Mouse (Mus musculus) MN1 (cell line): ENCODE measurements around the gene Capn15.
A peak's percentile ranks its signal among the peaks of the same experiment; 100 is the strongest.

Experiments used
- DNase-seq: peaks from one replicate; pipeline ENCODE4 v3.0.0-alpha.2; 2016; ENCODE audit warnings: low spot score

Gene Capn15

DNA sequence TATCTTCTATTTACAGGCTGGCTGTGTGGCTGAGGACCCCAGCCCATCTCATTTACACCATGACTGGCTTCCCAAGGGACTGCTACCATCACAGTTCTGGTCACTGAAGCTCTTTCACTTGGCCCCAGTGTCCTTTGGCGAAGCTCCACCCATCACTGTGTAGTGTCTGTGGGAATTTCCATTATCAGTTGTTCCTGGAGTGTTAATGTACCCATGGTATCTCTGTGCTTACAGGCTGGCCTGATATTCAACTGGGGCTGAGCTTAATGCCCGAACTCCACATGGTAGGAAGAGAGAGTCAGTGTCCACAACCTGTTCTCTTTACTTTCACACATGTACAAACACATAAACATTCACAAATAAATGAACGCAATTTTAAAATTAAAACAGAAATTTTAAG is 7.9 kb upstream of the Capn15 start:
- DNase-seq, result no peak

DNA sequence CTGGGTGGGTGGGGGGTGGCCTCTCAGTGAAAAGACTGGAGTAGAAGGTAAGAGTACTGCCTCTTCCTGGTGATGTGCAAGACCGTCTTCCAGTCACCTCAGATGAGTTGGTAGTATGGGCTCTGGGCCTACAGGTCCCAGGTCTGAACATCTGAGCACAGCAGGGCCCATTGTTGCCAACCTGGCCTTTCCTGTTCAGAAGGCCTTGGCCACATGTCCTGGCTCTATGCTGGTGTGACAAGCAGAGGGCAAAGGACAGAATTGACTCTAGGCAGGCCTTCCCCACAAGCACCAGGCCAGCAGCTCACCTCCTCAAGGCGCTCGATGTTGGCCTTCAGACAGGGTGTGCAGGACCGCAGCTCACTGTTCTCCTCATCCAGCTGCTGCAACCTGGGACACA is 6.7 kb upstream of the Capn15 start:
- no peak for DNase-seq

DNA sequence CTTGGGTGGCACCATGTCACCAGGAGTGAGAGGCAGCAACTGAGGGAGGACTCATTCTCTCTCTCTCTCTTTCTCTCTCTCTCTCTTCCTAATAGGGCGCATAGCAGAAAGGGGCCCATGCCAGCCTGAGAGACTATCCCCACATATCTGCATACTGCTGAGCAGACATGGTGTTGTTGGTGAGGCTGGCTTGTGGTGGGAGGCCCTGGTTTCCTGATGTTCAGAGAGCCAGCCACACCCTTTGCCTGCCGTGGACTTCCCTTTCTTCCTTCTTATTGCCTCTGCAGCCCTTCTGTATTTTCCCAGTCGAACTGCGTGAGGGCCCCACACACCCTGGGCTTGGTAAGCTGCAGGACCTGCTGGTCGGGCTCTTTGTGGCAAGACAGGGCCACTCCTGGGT is 4.7 kb upstream of the Capn15 start:
- no peak for DNase-seq

DNA sequence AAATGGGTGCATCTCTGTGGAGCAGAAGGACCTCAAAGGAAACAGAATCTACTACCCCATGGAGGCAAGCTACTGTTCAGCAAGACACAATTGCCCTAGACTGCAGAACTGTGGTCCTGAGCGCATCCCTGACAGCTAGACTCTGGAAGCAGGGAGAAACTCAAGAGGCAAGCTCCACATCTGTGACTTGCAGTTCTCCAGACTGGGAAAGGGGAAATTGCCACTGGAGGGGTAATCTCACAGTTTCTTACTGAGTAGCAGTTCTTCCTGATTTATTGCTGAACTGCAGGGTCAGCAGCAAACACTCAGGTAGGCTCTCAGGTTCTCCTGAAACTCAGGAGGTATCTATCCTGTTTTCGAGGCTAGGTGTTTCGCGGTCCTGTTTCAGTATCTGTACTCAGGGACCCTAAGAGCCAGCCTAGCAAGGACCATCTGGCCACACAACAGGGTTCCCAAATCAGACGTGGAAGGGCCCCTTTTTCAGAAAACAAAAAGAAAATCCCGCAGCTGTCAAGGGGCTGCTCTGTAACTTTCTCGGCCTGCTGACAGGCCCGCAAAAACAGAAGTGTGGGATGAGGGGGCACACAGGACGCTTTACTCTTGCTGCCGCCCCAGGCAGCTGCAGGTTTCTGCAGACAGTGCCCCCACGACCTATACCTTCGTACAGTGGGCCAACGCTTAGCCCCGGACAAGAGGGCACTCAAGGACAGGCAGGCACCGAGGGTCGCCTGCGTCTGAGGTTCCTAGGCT is 865 bp downstream of the Capn15 start:
- DNase-seq, result peak; percentile 10

DNA sequence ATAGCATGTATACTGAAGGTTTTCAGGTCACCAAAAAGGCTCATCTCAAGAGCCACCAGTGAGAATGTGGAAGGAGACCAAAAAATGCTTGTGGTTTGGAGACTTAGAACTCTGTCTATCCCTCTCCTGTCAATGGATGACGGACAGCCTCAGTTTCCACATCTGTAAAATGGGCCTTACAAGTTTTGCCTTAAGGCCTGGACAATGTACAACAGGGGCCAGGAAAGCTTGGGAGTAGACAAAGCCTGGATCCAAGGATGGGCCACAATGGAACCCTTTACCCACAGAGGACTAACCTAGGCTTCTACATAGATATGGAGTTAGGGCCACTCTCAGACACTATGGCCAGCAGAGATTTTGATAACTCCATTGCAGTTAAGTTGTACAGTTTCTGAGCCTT is 1.5 kb downstream of the Capn15 start:
- no peak for DNase-seq

DNA sequence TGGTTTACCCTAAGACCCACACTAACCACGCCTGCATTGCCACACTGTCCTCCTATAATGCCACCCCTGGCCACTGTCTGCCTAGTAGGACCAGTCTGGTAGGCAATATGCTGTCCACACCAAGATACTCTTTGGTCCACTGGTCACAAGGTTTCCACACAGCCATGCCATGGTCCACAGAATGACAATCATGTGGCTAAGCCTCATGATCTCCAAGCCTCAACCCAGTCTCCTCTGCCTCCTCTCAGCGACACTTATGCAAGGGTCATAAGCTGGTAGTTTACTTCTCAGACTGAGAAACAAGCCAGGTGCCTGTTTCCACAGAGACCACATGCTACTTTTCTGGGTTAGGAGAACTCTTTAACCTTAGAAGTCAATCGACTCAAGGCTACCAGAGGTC is 2.7 kb downstream of the Capn15 start:
- no peak for DNase-seq

DNA sequence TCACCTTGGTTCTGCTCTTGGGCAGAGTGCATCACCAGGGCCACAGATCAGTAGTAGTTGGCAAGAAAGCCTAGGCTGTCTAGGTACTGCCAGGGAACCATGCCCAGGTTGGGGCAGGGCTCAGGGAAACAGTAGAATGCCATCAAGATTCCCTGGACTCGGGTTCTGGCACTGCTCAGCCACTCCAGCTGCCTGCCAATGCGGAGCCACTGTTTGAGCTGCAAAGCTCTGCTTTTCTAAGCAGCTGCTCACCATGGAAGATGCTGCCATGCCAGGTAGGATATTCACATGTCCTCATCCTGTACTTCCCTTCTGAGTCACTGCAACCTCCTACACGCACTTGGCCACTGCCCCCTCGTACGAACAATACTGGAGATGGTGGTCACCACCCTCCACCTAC is 4.7 kb downstream of the Capn15 start:
- no peak for DNase-seq

DNA sequence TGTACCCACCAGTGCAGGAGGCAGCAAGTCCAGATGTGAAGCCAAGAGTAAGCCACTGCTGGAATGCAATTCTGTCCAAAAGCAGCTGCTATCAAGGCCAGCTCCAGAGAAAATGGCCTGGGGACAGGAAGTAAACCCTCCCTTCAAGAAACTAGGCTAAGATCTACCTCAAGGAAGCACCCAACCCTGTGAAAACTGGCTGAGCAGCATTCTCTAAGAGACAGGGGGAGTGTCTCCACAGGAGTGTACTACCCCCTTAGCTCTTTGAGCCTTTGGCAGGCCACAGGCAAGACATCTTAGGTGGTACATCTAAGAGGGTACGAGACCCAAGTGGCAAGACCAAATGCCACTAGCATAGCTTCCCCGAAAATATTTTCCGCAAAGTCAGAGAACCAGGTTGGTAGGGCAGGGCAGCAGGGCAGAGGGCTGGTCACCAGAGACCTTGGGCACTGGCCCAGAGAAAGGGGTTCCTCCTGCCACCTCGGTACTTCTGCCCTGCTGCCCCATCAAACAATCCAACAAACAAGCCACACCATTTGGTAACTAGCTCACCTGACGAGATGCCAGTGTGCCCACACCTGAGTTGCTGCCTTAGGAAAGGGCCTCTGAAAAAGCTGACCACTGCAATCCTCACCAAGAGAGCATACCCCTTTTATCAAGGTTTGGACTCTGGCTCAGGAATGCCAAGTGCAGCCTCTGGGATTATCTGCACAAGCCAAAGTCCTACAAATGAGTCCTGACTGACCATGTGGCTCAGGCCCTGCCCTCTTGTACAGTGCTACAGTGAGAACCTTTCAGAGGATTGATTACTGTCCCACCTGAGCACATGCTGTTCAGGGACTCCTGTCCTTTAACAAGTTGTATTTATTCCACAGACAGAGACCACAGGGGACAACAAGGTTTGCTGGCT is 5.5 kb downstream of the Capn15 start:
- no peak for DNase-seq

DNA sequence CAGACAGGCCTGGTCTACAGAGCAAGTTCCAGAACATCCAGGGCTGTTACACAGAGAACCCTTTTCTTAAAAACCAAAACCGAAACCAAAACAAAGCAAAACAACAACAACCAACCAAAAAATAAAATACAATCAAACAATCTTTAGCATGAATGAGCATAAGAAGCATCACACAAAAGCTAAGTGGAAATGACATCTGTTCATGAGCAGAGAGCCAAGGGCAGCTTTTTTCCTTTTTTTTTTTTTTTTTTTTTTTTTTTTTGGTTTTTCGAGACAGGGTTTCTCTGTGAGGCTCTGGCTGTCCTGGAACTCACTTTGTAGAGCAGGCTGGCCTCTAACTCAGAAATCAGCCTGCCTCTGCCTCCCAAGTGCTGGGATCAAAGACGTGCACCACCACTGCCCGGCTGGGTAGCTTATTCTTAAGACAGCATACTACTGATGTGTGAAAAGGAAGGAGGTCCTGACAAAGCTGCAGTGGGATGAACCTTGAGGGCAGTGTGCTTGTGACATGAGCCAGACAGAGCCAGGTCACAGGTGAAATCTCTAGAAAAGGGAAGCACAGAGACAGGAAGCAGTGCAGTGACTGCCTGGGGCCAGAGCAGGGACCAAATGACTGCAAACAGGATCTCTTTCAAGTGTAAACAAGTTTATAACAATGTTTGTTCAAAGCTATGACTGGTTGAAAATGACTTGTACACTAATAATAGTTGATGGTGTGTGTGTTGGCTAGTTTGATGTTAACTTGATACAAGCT is 14.5 kb downstream of the Capn15 start:
- DNase-seq, result no peak

DNA sequence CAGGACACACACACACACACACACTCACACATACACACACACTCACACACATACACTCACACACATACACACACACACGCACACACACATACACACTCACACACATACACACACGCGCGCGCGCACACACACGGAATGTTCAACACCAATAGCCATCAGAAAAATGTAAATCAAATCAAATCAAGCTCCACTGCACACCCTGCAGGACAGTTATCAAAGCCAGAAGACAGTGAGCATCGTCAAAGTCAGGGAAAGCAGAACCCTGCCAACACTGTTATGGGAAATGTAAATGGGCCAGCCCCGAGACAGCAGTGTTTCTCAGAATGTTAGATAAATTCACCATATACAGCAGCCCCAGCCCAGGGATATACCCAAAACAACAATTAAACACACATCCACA is 15.1 kb downstream of the Capn15 start:
- peak; percentile 48 for DNase-seq

DNA sequence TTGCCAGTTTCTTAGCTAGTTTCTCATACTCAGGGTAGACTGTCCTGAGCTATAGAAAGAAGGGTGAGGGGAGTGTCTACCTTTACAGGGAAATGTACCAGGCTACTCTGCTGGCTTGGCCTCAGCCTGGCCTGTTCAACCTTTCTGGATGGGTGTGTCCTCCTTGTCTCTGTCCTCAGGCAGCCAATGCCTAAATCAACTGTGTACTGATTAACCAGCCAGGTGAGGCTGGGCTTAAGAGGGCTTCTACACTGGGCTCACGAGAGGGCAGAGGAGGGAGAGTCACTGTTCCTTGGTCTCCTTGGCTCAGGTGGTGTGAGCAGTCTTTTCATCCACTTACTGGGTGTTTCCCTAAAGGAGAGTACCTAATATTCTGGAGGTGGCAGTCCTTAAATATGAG is 17.4 kb downstream of the Capn15 start:
- no peak for DNase-seq

DNA sequence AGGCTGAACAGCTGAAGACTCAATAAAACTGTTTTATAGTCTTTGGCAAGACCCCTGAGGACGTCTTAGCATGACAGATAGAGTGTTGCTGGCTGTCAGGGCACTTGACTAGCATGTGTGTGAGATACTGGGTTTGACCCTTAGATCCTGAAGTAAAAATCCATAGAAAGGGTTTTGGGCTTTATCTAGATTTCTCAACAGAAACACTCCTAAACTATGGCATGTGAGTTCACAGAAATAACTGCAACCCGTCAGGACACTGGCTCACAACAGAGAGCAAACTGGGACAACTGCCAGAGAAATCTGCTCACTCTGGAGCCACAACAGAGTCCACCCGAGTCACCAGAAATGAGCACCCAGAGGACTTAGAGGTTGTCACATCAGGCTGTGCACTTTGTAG is 17.9 kb downstream of the Capn15 start:
- no peak for DNase-seq

DNA sequence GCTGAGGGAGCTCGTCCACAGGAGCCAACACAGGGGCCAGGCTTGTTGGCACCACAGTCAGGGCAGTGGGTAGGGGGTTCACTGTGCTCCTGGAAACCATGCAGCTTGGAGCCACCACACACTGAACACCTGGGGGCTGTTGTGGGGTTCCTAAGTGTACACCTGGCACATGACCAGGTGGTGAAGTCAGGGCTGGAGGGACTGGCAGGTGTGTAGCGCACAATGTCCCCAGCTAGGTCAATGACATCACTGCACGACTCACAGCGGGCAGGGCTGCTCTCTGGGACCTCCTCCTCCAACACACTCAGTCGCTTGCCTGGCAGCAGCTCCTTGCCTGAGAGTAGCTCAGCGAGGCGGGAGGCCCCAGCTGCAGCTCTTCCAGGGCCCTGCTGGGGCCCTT is 21.3 kb downstream of the Capn15 start:
- no peak for DNase-seq

DNA sequence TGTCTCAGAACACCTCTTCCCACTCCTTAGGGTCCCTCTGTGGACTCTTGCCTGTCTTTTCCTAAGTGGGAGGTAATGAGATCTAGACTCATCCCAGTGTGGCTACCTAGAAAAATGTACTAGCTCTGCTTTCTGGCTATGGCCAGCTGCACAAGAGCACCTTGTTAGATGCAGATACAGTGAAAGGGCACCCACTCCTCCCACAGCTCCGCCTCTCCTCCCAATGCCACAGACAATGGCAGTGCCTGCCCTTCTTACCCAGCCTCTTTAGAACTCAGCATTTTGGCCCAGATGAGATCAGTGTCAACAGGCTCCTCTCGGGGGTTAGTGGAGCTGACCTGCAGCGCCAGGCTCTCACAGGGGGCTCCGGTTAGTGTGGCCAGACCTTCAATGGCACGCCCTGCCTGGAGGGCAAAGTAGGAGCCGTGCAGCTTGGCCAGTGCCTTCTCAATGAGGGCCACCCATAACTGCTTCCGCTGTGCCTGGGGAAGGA is 23.1 kb downstream of the Capn15 start:
- no peak for DNase-seq

DNA sequence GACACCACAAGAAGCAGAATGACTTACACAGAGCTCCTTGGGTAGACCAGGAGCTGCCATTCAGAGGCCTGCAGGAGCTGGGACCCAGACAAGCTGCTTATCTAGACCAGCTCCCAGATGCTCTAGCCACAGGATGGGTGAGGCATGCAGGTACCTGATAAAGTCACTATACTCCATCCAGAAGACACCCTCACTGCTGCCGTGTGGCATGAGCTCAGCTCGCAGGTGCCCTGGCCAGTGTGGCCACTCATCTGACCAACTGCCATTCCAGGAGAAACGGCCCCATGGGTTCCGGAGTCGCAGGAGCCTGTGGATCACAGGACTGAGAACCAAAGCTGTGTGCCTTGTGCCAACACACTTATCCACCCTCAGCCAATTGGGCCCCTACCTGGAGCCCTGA is 24.0 kb downstream of the Capn15 start:
- DNase-seq, result no peak

DNA sequence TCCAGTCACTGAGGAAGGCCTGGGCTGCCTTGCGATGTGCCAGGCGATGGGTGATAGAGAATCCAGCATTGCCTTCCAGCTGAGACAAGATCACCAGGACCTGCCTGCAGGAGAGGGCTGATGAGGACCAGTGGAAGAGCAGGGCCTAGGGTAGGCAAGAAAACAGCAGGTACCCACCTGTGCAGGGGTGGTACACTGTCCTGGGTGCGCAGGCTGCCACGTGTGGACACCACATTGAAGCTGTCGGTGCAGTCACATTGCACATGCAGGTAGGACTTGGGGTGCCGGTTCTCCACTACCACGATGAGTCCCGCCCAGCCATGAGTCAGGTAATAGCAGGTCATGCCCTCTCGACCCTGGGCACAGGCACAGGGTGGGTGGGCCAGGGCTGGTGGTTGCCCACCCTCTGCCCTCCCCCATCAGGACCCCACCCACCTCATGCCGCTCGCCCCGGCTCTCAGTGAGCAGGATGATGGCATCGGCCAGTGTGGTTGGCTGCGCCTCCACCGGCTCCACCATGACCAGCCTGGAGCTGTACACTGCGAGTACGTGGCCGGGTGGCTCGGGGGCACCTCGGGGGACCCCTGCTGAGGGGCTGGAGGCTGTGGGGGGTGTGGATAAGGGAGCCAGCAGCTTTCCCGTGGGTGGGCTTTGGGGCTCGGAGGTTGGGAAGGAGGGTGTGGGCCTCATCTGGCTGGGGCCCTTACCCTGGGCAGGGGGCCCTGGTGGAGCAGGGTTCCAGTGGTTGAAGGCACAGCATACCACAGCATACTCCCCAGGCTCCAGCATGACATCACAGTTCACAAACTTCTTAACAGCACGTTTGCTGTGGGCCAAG is 25.7 kb downstream of the Capn15 start:
- DNase-seq, result no peak

DNA sequence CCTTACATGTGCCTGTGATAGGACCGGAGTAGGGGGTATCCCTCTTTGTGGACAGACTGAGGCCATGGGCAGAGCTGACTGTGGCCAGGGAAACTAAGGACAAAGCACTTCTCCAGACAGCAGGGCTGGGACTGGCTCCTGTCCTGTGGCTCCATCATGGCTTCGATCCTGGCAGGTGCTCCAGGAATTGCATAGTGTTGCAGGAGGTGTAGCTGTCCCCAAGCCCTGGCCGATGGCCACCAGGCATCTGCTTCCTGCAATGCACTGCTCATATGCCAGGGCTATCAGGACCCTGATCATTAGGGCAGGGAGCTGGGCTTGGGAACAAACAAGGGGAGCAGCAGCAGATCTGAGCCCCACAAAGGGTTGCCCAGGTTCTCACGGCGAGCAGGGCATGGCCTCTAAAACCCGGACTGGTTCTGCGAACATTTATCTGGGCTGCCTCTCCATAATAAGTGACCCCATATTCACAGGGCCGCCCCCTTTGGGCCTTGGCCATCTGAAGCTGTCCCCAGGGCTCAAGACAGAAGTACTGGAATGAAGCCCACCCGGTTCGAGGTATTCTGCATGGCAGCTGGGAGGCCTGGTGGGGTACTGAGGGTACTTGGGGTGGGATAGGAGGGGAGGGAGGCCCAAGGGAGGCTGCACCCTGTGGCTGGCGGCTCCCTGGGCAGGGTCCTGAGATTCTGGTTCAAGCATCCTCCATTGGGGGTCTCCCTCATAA is 26.7 kb downstream of the Capn15 start:
- DNase-seq, result no peak

DNA sequence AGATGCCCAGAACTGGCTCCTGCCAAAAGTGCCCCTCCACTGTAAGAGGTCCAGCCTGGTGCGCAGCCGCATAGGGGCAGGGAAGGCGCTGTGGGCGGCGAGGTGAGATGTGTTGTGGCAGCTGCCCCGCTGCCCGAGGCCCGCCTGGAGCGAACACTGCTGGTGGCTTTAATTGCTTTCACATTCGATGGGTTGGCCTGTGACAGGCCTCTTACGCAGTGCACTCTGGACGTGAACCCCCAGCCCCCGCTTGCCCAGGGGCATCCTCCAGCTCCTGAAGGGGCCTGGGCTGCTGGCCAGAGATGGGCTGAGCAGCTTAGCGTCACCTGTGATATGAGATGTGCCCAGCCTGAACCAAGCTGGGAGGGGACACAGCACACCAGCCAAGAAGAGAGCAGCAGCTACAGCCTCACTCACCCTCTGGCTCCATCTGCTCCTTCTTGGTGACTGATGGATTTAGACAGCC is 28.0 kb downstream of the Capn15 start:
- DNase-seq, result no peak

DNA sequence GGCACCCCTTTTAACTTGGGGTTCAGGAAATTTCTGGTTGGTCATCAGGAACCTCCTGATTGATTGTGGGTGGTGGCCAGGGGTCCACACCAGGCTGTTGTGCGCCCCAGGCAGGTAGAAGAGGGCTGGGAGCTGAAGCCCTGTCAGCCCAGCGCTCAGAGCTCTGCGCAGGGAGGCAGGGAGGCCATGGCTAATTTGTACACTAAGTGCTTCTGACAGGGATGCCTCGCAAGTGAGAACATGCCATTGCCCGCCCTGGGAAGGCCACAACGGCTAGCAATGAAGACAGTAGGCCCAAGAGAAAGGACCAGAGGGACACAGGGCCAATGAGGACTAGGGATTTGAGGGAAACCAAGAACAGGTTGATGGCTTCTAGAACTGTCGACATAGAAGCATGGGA is 29.0 kb downstream of the Capn15 start:
- no peak for DNase-seq

DNA sequence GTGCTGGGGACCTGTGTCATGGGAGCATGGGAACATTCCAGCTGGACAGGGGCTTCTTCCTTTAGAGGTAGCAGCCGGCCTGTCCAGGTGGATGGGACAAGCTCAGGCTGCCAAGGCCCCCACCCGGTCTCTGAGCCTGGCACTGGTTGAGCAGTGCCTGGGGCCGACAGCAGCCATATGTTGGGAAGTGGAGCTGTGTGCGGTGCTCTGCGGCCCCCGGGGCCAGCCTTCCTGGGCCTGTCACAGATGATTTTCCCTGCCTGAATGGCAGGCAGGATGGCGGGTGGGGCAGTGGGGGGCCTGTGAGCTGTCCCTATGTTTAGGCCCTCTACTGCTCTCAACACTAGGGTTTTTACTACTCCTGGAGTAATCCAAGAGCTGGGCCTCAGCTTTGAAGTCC is 29.4 kb downstream of the Capn15 start:
- no peak for DNase-seq

DNA sequence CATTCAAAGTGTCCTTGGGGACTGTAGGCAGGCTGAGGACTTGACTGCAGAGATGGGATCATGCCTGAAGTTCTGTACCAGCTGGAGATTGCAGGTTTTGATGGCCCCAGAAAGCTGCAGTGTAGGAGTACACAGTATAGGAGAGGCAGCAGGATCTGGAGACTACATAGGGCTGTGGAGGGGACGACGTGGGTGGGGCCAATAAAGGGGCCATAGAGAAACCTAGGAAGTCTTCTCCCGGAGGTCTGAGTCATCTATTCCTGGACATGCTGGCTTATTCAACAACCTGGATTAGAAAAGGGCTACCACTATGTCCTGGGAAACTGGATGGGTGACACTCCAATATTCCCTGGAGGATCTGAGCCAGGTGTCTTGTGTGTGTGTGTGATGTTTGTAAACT is 29.9 kb downstream of the Capn15 start:
- no peak for DNase-seq
